Mouse (Mus musculus) intestine, postnatal 0 days (tissue): Measurements from ENCODE around the gene Tmem222. TPM values are rescaled to one million over a fixed set of nuclear protein-coding genes. Genes with fewer than 3 reads are reported as not detected.

ENCODE experiments used
- ATAC-seq: fragments of 200-750 bp; cut with Nextera tagmentation; 2 replicates; pipeline ENCODE4 v1.8.0; 2017; ENCODE audit warnings: mild to moderate bottlenecking, moderate TSS enrichment, moderate library complexity
- H3K27ac ChIP-seq: fragments of 300-500 bp; sonication (generic); 2 replicates; pipeline ENCODE4 v1.5.1; 2014; ENCODE audit warnings: mild to moderate bottlenecking, low read depth, low read length, moderate library complexity
- H3K27me3 ChIP-seq: fragments of 300-500 bp; sonication (generic); replicated peaks from 2 replicates; pipeline ENCODE4 v1.6.1; 2014; ENCODE audit warnings: low read length, mixed read lengths; ENCODE audit not compliant: control insufficient read depth, insufficient read depth
- H3K36me3 ChIP-seq: fragments of 300-500 bp; sonication (generic); 2 replicates; pipeline ENCODE4 v1.6.1; 2014; ENCODE audit warnings: mild to moderate bottlenecking, moderate library complexity; ENCODE audit not compliant: control insufficient read depth, insufficient read depth
- H3K4me1 ChIP-seq: fragments of 300-500 bp; sonication (generic); replicated peaks from 2 replicates; pipeline ENCODE4 v1.6.1; 2014; ENCODE audit warnings: antibody characterized with exemption, low read length, mixed read lengths; ENCODE audit not compliant: control insufficient read depth, insufficient read depth
- H3K4me2 ChIP-seq: fragments of 300-500 bp; sonication (generic); replicated peaks from 2 replicates; pipeline ENCODE4 v1.6.1; 2014; ENCODE audit warnings: low read depth, mild to moderate bottlenecking, moderate library complexity
- H3K4me3 ChIP-seq: fragments of 300-500 bp; sonication (generic); 2 replicates; pipeline ENCODE4 v1.5.1; 2014; ENCODE audit warnings: low read depth, low read length
- H3K9ac ChIP-seq: fragments of 300-500 bp; sonication (generic); 2 replicates; pipeline ENCODE4 v1.6.1; 2014; ENCODE audit warnings: mild to moderate bottlenecking, low read depth, low read length
- H3K9me3 ChIP-seq: fragments of 300-500 bp; sonication (generic); 2 replicates; pipeline ENCODE4 v1.6.1; 2016; ENCODE audit warnings: mixed run types; ENCODE audit not compliant: control insufficient read depth
- CTCF ChIP-seq: sonication (generic); IDR thresholded peaks from 2 replicates; pipeline ENCODE4 v1.5.1; 2016; ENCODE audit warnings: low read depth, mild to moderate bottlenecking, control low read depth, antibody characterized with exemption, moderate library complexity
- WGBS: fragments of 180-500 bp; shearing (Covaris S2); extraction: QIAGEN DNeasy Blood & Tissue Kit; methylation state at CpG from one replicate; pipeline ENCODE4 v1.1.7; 2014; 5-methylcytosine and 5-hydroxymethylcytosine counted together
- polyA plus RNA-seq: library from polyadenylated mRNA; unstranded; fragments of >200 nt; fragmentation: Nextera tagmentation; extraction: Ambion mirVana; gene quantifications from 2 replicates; pipeline ENCODE4 v1.2.1, GENCODE M21; 2015

Gene Tmem222
- 52.1 and 52.8 TPM in 2 replicates for polyA plus RNA-seq

GRCm38 (mm10) chr4:133277104-133278026, at the start of gene Tmem222:
Gene Tmem222 (minus strand): TSS chr4:133277792.
- Histone ChIP-seq H3K4me1 (0 out of 2 replicates have a peak, but pooled peaks cover 3% of the 10 kb centered on the region), H3K36me3 (peaks cover 10% of the 10 kb centered on the region; the same call in 1 of the 2 replicates), H3K4me2 (peak within 1 kb of the TSS; percentile 89), H3K9me3 (no peaks in the 10 kb centered on the region), H3K9ac (peak within 1 kb of the TSS; percentile 74), H3K27ac (peak within 1 kb of the TSS; percentile 87), H3K27me3 (no peaks in the 10 kb centered on the region), H3K4me3 (peak within 1 kb of the TSS; percentile 74)
- no peak for TF ChIP-seq CTCF
- WGBS = under 1% methylated on average over 73 of the region's 73 CpGs
- ATAC-seq = peak; percentile 96

- WGBS = 93% methylated on average over 3 of the region's 3 CpGs
- no peak for TF ChIP-seq CTCF
- no peak for ATAC-seq
- Histone ChIP-seq H3K4me1 (no peaks in the 10 kb centered on the region; the same call in 1 of the 2 replicates), H3K9me3 (no peaks in the 10 kb centered on the region), H3K4me3 (no peak overlapping the region), H3K27ac (no peak overlapping the region), H3K27me3 (no peaks in the 10 kb centered on the region), H3K36me3 (peaks cover 18% of the 10 kb centered on the region), H3K4me2 (no peak overlapping the region), H3K9ac (no peak overlapping the region)
These were observed 42.1 kb upstream of the Tmem222 start for GRCm38 (mm10) chr4:133319667-133320066.

GRCm38 (mm10) chr4:133315991-133316390, 38.4 kb upstream of the Tmem222 start:
- H3K9ac ChIP-seq = no peak overlapping the region
- 84% methylated on average over 5 of the region's 5 CpGs for WGBS
- no peaks in the 10 kb centered on the region for H3K27me3 ChIP-seq
- no peak for ATAC-seq
- no peak overlapping the region for H3K27ac ChIP-seq
- no peaks in the 10 kb centered on the region; the same call in 1 of the 2 replicates for H3K4me1 ChIP-seq
- no peak for TF ChIP-seq CTCF
- H3K4me3 ChIP-seq = no peak overlapping the region
- no peaks in the 10 kb centered on the region for H3K9me3 ChIP-seq
- H3K36me3 ChIP-seq = peaks cover 6% of the 10 kb centered on the region
- no peak overlapping the region for H3K4me2 ChIP-seq

- no peak overlapping the region; the same call in 1 of the 2 replicates for H3K27ac ChIP-seq
- ATAC-seq = peak; percentile 55
- no peak overlapping the region for H3K4me3 ChIP-seq
- 50% methylated on average over 8 of the region's 8 CpGs for WGBS
- H3K4me2 ChIP-seq = no peak overlapping the region
- no peaks in the 10 kb centered on the region for H3K9me3 ChIP-seq
- H3K27me3 ChIP-seq = no peaks in the 10 kb centered on the region
- H3K4me1 ChIP-seq = no peaks in the 10 kb centered on the region; the same call in 1 of the 2 replicates
- TF ChIP-seq CTCF = no peak
- no peak overlapping the region for H3K9ac ChIP-seq
- H3K36me3 ChIP-seq = peaks cover 5% of the 10 kb centered on the region
These were observed 37.3 kb upstream of the Tmem222 start for GRCm38 (mm10) chr4:133314896-133315295.

DNA sequence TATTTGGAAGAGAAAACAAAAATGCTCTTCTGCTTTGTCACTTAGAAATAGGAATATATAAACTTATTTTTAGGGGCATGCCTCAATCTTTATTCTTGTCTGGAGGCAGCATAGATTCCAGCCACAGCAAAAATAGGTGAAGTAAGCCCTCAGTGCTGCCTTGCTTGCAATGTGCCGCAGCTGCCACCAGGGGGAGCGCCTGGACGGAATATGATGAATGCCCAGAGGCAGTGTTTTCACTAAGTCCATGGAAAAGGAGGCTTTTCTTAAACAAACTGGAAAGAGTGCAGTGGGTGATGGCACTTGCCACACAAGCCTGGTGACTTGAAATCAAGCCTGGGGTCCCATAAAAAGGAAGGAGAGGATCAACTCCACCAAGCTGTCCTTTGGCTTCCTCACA, 32.4 kb upstream of the Tmem222 start:
- ATAC-seq = no peak
- H3K27ac ChIP-seq = no peak overlapping the region
- 0% methylated on average over 3 of the region's 3 CpGs for WGBS
- peak; percentile 97 for TF ChIP-seq CTCF
- peaks cover 21% of the 10 kb centered on the region; the same call in 1 of the 2 replicates for H3K36me3 ChIP-seq
- H3K27me3 ChIP-seq = no peaks in the 10 kb centered on the region
- no peak overlapping the region for H3K4me2 ChIP-seq
- no peaks in the 10 kb centered on the region for H3K4me1 ChIP-seq
- H3K9ac ChIP-seq = no peak overlapping the region
- no peak overlapping the region for H3K4me3 ChIP-seq
- H3K9me3 ChIP-seq = no peaks in the 10 kb centered on the region

GRCm38 (mm10) chr4:133307331-133307730, 29.7 kb upstream of the Tmem222 start:
- H3K4me1 ChIP-seq = no peaks in the 10 kb centered on the region
- H3K36me3 ChIP-seq = peaks cover 26% of the 10 kb centered on the region; the same call in 1 of the 2 replicates
- 41% methylated on average over 3 of the region's 3 CpGs for WGBS
- no peak overlapping the region for H3K9ac ChIP-seq
- H3K27me3 ChIP-seq = no peaks in the 10 kb centered on the region
- H3K4me3 ChIP-seq = no peak overlapping the region
- H3K4me2 ChIP-seq = no peak overlapping the region
- no peak for ATAC-seq
- no peak overlapping the region for H3K27ac ChIP-seq
- TF ChIP-seq CTCF = peak; percentile 81
- no peaks in the 10 kb centered on the region for H3K9me3 ChIP-seq
